Comparison of ENCODE assay signal across 13 mouse cellular contexts in the genomic region with DNA sequence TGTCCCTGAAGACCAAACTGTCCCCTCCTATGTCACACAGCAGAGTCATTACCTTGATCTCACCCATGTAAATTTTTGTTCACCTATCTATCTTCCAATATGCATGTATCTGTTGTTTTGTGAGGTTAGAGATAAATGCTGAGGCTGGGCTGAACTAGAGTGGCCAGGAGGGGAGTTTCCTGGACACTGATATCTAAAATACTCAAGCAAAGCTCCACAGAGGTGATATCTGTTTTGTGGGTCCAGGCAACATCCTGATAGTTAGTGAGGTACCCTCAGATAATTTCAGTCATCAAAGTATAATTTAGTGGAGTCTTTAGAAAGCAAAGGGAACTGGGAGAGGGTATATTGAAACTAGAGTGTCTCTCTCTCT. TPM values are rescaled to one million over a fixed set of nuclear protein-coding genes. Genes with fewer than 3 reads are reported as not detected.
"Had no signal": no experiment of that assay in that cellular context is flagged by ENCODE, and none has a peak within 500 bp of the region (broad histone marks: within the 10 kb centered on the region; RNA-seq: fewer than 3 reads in every experiment).

No protein-coding gene starts in this region.

- H3K4me2 ChIP-seq: limb, embryonic 12.5 days; lung, embryonic 15.5 days; midbrain, embryonic 11.5 days; midbrain, embryonic 15.5 days; neural tube, embryonic 13.5 days; stomach, embryonic 15.5 days had no signal

- DNase-seq: kidney, adult 8-10 months; layer of hippocampus, adult 9-11 months; layer of hippocampus, postnatal 36 days; right cerebral cortex, postnatal 14 days had no signal

- H3K27ac ChIP-seq: limb, embryonic 12.5 days; lung, embryonic 15.5 days; macrophage; midbrain, embryonic 15.5 days; neural tube, embryonic 13.5 days; stomach, embryonic 15.5 days had no signal

- H3K27me3 ChIP-seq: limb, embryonic 12.5 days; lung, embryonic 15.5 days; midbrain, embryonic 15.5 days; neural tube, embryonic 13.5 days; stomach, embryonic 15.5 days had no signal

- ATAC-seq: intestine, embryonic 16.5 days; midbrain, embryonic 15.5 days had no signal

- H3K9ac ChIP-seq: limb, embryonic 12.5 days; lung, embryonic 15.5 days; midbrain, embryonic 15.5 days; neural tube, embryonic 13.5 days; stomach, embryonic 15.5 days had no signal

- H3K9me3 ChIP-seq: limb, embryonic 12.5 days; lung, embryonic 15.5 days; midbrain, embryonic 15.5 days; neural tube, embryonic 13.5 days; stomach, embryonic 15.5 days had no signal

- H3K4me3 ChIP-seq: limb, embryonic 12.5 days; lung, embryonic 15.5 days; midbrain, embryonic 15.5 days; neural tube, embryonic 13.5 days; stomach, embryonic 15.5 days had no signal

RNA-seq across cellular contexts. Expression of a gene that starts 11.6 kb away (rescaled TPM):
- total RNA-seq: liver, adult 2 months had no signal
